Mouse (Mus musculus) liver, embryonic 14.5 days (tissue): ENCODE results near the gene Ccn2.

ENCODE experiments used
- CTCF ChIP-seq: IDR thresholded peaks from 2 replicates; pipeline ENCODE4 v1.5.1; 2016; ENCODE audit warnings: antibody characterized with exemption, low read depth, control low read depth
- EP300 ChIP-seq: IDR thresholded peaks from 2 replicates; pipeline ENCODE4 v1.6.1; 2016; ENCODE audit warnings: antibody characterized with exemption, low read depth

- TF ChIP-seq EP300 (no peak), CTCF (no peak)
Observed at GRCm38 (mm10) chr10:24596003-24596868, 994 bp downstream of the Ccn2 start.
